Mouse (Mus musculus): ENCODE data around the gene Rbm4. TPM values are rescaled to one million over a fixed set of nuclear protein-coding genes. Genes with fewer than 3 reads are reported as not detected.

Gene Rbm4
- total and polyA plus RNA-seq, 2 experiments from 2014 or later = 43.9 to 63.4 TPM

DNA sequence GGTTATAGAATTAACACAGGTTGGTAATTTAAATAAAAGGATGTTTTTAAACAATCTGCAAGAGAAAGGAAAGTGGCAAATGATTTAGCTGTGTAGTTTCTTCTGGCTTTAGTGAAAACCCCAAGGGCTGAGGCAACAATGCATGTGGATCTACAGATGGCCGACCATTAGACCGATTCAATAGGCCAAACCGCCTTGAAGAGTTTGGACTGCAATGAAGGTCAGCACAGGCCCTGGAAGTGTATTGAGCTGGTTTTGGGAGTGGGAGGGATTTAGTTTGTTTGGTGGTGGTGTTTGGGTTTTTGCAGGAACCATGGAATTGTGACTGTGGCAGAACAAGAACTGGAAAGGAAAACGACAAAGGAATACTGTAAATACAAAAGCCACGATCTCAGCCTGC is 5.4 kb upstream of the Rbm4 start:
- DNase-seq (ENCODE audit: low spot score) (no peak), ATAC-seq (ENCODE audit: insufficient read depth, low read depth) (no peak)
- Histone ChIP-seq H3K4me2 (ENCODE audit: low read depth, low read length) (no peak overlapping the region), H3K9ac (replicated peaks; ENCODE audit: low read depth, low read length) (no peak overlapping the region), H3K4me3 (ENCODE audit: low read depth, low read length) (no peak overlapping the region), H3K9me3 (replicated peaks; ENCODE audit: control insufficient read depth, low read length) (no peaks in the 10 kb centered on the region), H3K27me3 (ENCODE audit: control insufficient read depth, insufficient read depth, low read length) (no peaks in the 10 kb centered on the region), H3K4me1 (ENCODE audit: control insufficient read depth, insufficient read depth) (peaks cover 12% of the 10 kb centered on the region), H3K36me3 (replicated peaks; ENCODE audit: control insufficient read depth, insufficient read depth, low read length) (peaks cover 66% of the 10 kb centered on the region), H3K27ac (ENCODE audit: low read depth) (no peak overlapping the region)
- WGBS = 90% methylated on average over 5 of the region's 5 CpGs
- TF ChIP-seq EP300 (IDR thresholded peaks at IDR 0.05; ENCODE audit: low read depth) (no peak), CTCF (IDR thresholded peaks at IDR 0.05; ENCODE audit: low read depth) (no peak)

DNA sequence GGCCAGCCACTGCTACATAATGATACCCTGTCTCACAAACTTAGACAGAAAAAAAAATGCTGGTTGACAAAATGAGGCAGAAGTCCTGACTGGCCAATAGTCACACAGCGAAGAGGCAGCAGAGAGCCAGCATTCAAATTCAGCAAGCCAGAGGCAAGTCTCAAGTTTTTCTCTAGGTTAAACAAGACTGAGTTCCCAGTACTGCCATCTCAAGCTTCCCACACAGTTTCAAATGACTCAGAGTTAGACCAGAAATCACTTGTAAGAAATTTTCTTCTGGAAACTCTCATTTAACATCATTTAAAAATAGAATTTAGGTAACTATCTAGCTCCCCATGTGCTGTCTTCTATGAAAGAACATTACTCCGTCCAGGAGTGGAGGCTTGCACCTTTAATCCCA is 4.1 kb upstream of the Rbm4 start:
- TF ChIP-seq CTCF (IDR thresholded peaks at IDR 0.05; ENCODE audit: low read depth) (no peak), EP300 (IDR thresholded peaks at IDR 0.05; ENCODE audit: low read depth) (no peak)
- Histone ChIP-seq H3K27me3 (ENCODE audit: control insufficient read depth, insufficient read depth, low read length) (no peaks in the 10 kb centered on the region), H3K4me1 (ENCODE audit: control insufficient read depth, insufficient read depth) (peaks cover 9% of the 10 kb centered on the region), H3K9me3 (replicated peaks; ENCODE audit: control insufficient read depth, low read length) (no peaks in the 10 kb centered on the region), H3K27ac (ENCODE audit: low read depth) (no peak overlapping the region), H3K36me3 (replicated peaks; ENCODE audit: control insufficient read depth, insufficient read depth, low read length) (peaks cover 55% of the 10 kb centered on the region), H3K4me3 (ENCODE audit: low read depth, low read length) (no peak overlapping the region), H3K9ac (replicated peaks; ENCODE audit: low read depth, low read length) (no peak overlapping the region), H3K4me2 (ENCODE audit: low read depth, low read length) (no peak overlapping the region)
- DNase-seq (ENCODE audit: low spot score) (no peak), ATAC-seq (ENCODE audit: insufficient read depth, low read depth) (no peak)
- 92% methylated on average over 2 of the region's 2 CpGs for WGBS

- H3K27me3 ChIP-seq (ENCODE audit: control insufficient read depth, insufficient read depth, low read length) = no peaks in the 10 kb centered on the region
- no peak overlapping the region for H3K4me3 ChIP-seq (ENCODE audit: low read depth, low read length)
- DNase-seq (ENCODE audit: low spot score) (no peak), ATAC-seq (ENCODE audit: insufficient read depth, low read depth) (no peak)
- no peaks in the 10 kb centered on the region for H3K9me3 ChIP-seq (replicated peaks; ENCODE audit: control insufficient read depth, low read length)
- H3K27ac ChIP-seq (ENCODE audit: low read depth) = no peak overlapping the region
- WGBS = 83% methylated on average over 1 of the region's 1 CpGs
- no peak overlapping the region for H3K9ac ChIP-seq (replicated peaks; ENCODE audit: low read depth, low read length)
- peaks cover 18% of the 10 kb centered on the region for H3K4me1 ChIP-seq (ENCODE audit: control insufficient read depth, insufficient read depth)
- no peak overlapping the region for H3K4me2 ChIP-seq (ENCODE audit: low read depth, low read length)
- peaks cover 48% of the 10 kb centered on the region for H3K36me3 ChIP-seq (replicated peaks; ENCODE audit: control insufficient read depth, insufficient read depth, low read length)
- TF ChIP-seq EP300 (IDR thresholded peaks at IDR 0.05; ENCODE audit: low read depth) (no peak), CTCF (IDR thresholded peaks at IDR 0.05; ENCODE audit: low read depth) (no peak)
These were observed 2.2 kb upstream of the Rbm4 start for GRCm38 (mm10) chr19:4795929-4796328.

DNA sequence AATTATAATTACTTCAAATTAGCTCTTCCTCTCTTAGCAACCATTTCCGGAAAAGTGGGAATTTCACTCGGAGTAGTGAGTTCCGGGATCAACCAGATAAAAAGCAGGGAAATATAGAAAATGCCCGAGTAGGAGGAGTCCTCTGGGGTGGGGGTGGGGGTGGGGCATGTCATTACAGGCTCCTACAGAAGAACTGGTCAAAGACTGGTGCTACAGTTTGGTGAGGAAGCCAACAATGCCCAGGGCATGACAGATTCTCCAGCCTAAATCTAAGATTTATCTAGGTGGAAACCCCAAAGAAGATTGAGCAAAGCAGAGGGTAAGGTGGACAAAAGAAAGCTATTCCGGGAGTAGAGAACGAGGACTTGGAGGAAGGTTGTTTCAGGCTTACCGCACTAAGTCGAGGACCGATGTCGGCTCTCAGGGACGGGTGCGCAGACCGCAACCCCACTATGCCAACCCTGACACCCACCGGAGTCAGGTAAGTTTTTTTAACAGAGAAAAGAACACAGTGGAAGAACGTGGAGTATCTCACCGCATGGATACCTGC is 345 bp downstream of the Rbm4 start:
- WGBS = 0% methylated on average over 16 of the region's 16 CpGs
- no peaks in the 10 kb centered on the region for H3K9me3 ChIP-seq (replicated peaks; ENCODE audit: control insufficient read depth, low read length)
- ATAC-seq (ENCODE audit: insufficient read depth, low read depth) = peak; percentile 54; the same call in 1 of the 2 replicates

DNA sequence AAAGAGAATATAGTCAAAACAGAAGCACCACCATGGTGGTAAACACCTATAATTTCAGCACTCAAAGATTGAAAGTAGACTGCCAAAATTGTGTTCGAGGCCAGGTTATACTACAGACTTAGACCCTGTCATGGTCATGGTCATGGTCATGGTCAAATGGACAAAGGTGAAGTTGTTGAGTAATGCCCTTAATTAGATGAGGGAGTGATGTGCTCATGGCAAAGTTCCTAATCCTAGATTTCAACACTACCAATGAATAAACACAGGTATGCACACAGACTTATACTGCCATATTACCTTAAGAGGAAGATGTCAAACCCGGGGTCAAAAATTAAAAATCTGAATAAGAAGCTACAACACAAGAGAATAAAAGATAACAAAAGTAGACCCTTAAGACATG is 7.4 kb downstream of the Rbm4 start:
- peaks cover 73% of the 10 kb centered on the region for H3K36me3 ChIP-seq (replicated peaks; ENCODE audit: control insufficient read depth, insufficient read depth, low read length)
- ATAC-seq (ENCODE audit: insufficient read depth, low read depth) (no peak), DNase-seq (ENCODE audit: low spot score) (no peak)
- H3K9ac ChIP-seq (replicated peaks; ENCODE audit: low read depth, low read length) = no peak overlapping the region
- no peak overlapping the region for H3K27ac ChIP-seq (ENCODE audit: low read depth)
- H3K4me2 ChIP-seq (ENCODE audit: low read depth, low read length) = no peak overlapping the region
- WGBS = 93% methylated on average over 2 of the region's 2 CpGs
- no peaks in the 10 kb centered on the region for H3K27me3 ChIP-seq (ENCODE audit: control insufficient read depth, insufficient read depth, low read length)
- no peak overlapping the region for H3K4me3 ChIP-seq (ENCODE audit: low read depth, low read length)
- TF ChIP-seq EP300 (IDR thresholded peaks at IDR 0.05; ENCODE audit: low read depth) (no peak), CTCF (IDR thresholded peaks at IDR 0.05; ENCODE audit: low read depth) (no peak)
- no peaks in the 10 kb centered on the region for H3K9me3 ChIP-seq (replicated peaks; ENCODE audit: control insufficient read depth, low read length)
- peaks cover 22% of the 10 kb centered on the region for H3K4me1 ChIP-seq (ENCODE audit: control insufficient read depth, insufficient read depth)

More for the DNA sequence above, 345 bp downstream of the Rbm4 start:
- Histone ChIP-seq H3K4me3 (ENCODE audit: low read depth, low read length) (peak overlapping the region; percentile 69), H3K9ac (replicated peaks; ENCODE audit: low read depth, low read length) (peak overlapping the region; percentile 77), H3K27me3 (ENCODE audit: control insufficient read depth, insufficient read depth, low read length) (no peaks in the 10 kb centered on the region), H3K27ac (ENCODE audit: low read depth) (peak overlapping the region; percentile 88), H3K4me1 (ENCODE audit: control insufficient read depth, insufficient read depth) (peaks cover 25% of the 10 kb centered on the region), H3K4me2 (ENCODE audit: low read depth, low read length) (peak overlapping the region; percentile 83), H3K36me3 (replicated peaks; ENCODE audit: control insufficient read depth, insufficient read depth, low read length) (peaks cover 40% of the 10 kb centered on the region)
- peak; percentile 38 for DNase-seq (ENCODE audit: low spot score)
- TF ChIP-seq EP300 (IDR thresholded peaks at IDR 0.05; ENCODE audit: low read depth) (no peak), CTCF (IDR thresholded peaks at IDR 0.05; ENCODE audit: low read depth) (no peak)

DNA sequence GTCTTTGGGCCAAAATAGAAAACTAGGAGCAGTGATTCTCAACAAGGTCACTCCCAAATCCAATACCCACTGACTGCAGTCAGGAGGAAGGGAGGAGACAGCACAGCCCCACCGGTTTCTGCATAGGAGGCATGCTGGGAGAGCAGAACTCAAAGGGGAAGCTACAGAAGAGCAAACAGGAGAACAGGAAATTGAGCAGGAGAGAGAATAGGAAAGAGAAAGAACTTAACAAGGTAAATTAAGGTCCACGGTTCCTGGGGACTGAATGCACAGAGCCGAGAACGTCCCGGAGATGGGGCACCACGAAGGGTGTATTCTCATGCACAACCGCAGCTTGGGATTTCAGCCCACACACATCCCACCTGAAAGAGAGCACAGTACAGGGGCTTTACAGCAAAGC is 8.5 kb downstream of the Rbm4 start:
- no peak for ATAC-seq (ENCODE audit: insufficient read depth, low read depth)
- Histone ChIP-seq H3K4me2 (ENCODE audit: low read depth, low read length) (no peak overlapping the region), H3K9ac (replicated peaks; ENCODE audit: low read depth, low read length) (no peak overlapping the region), H3K4me3 (ENCODE audit: low read depth, low read length) (no peak overlapping the region), H3K27ac (ENCODE audit: low read depth) (peak overlapping the region; percentile 58; the same call in 1 of the 2 replicates), H3K27me3 (ENCODE audit: control insufficient read depth, insufficient read depth, low read length) (no peaks in the 10 kb centered on the region), H3K4me1 (ENCODE audit: control insufficient read depth, insufficient read depth) (peaks cover 25% of the 10 kb centered on the region), H3K9me3 (replicated peaks; ENCODE audit: control insufficient read depth, low read length) (no peaks in the 10 kb centered on the region), H3K36me3 (replicated peaks; ENCODE audit: control insufficient read depth, insufficient read depth, low read length) (peaks cover 66% of the 10 kb centered on the region)
- TF ChIP-seq EP300 (IDR thresholded peaks at IDR 0.05; ENCODE audit: low read depth) (no peak), CTCF (IDR thresholded peaks at IDR 0.05; ENCODE audit: low read depth) (no peak)
- DNase-seq (ENCODE audit: low spot score) = no peak
- WGBS = 66% methylated on average over 7 of the region's 7 CpGs
